Mouse (Mus musculus) heart, postnatal 25 days (tissue): Measurements from ENCODE around the gene Olfr1056. TPM values are rescaled to one million over a fixed set of nuclear protein-coding genes. Genes with fewer than 3 reads are reported as not detected.
"Not testable (repeated sequence)": the region's sequence is repeated elsewhere in the genome, so short reads cannot be mapped to it uniquely, and the experiment has no call there.

Experiments used
- DNase-seq: peaks from one replicate; pipeline ENCODE4 v3.0.0; 2022; ENCODE audit warnings: low spot score
- intact Hi-C: fragments of 180-260 bp; cut with DNase I; formaldehyde crosslinking; loops from one replicate; pipeline ENCODE4 v1.15.1; 2025
- total RNA-seq, 2 experiments: library from RNA; stranded (reverse); gene quantifications; 2 replicates each; pipeline ENCODE4 v1.2.3; 2021

Olfr1056 gene
- total RNA-seq: not detected

DNA sequence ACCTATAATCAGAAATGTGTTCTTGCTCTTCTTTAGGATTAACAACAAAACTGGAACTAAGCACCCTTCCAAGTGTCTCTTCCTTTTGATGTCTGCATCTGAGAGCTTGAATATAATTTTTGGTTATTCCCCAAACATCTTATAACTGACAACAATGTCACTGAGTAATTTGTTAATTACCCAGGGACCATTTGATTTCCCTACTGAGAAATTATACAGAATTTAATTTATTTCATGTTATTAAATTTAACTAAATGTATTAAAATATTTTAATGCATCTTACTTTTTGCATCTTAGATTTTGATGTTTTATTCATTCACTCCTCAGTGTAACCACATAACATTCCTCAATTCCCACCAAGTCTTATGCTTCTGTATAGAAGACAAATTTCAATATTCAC lies at the start of gene Olfr1056:
Gene Olfr1056 (minus strand): TSS at position 101 of the 400 bp plus-strand sequence.
- DNase-seq: no peak
- intact Hi-C loops: no loop called here

DNA sequence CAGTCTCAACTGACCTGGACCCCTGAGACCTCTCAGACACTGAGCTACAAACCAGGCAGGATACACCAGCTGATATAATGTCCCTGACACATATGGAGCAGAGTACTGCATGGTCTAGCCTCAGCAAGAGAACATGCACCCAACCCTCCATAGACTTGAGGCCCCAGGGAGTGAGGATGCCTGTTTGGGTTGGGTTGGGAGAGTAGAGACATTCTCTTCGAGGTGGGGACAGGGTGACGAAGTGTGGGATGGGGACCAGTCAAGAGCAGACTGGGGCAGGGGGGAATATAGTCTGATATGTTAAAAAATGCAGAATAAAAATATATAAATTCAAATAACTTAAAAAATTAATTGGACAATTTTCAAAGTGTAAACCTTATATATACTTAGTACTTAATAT lies 32.8 kb upstream of the Olfr1056 start:
- no peak for DNase-seq
- intact Hi-C loops: no loop called here

DNA sequence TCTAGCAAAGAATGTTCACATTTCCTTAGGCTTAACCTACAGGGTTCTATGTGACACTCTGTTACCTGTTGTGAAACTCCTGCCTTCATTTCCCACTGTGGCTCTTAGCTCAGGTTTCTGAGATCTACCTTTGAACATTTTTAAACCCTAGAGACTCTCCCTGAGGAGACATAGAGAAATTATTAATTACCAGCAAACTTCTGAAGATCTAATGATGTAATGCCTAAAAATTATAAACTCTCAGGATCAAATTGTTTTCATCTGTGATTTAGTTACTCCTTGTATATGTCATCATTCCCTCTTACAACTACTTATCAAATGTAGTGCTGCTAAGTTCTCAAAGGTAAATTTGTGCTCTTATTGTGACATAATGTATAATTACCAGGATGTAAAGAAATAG lies 26.2 kb upstream of the Olfr1056 start, which contains the start of gene Olfr1058:
Gene Olfr1058 (minus strand): TSS at position 101 of the 400 bp plus-strand sequence.
- intact Hi-C loops, DNase-seq: not testable (repeated sequence)

DNA sequence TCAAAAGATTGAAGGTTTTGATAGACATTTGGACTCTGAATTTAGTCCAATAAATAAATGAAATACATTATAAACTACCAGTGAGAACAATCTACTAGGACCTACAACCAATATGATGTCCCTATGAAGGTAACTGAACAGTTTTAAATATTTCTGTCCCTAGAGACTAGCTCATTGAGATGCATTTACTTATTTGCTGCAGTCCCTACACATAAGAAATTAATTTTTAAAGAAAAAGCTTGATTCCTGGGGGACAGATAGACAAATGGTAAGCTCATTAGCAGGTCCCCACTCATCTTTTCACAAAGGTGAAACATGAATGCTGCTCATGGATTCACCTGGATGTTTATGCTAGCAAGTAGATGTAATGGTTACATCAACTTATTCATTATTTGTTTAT lies 16.0 kb upstream of the Olfr1056 start, which contains the start of gene Olfr1057:
Gene Olfr1057 (minus strand): TSS at position 101 of the 400 bp plus-strand sequence.
- intact Hi-C loops: no loop called here
- no peak for DNase-seq

DNA sequence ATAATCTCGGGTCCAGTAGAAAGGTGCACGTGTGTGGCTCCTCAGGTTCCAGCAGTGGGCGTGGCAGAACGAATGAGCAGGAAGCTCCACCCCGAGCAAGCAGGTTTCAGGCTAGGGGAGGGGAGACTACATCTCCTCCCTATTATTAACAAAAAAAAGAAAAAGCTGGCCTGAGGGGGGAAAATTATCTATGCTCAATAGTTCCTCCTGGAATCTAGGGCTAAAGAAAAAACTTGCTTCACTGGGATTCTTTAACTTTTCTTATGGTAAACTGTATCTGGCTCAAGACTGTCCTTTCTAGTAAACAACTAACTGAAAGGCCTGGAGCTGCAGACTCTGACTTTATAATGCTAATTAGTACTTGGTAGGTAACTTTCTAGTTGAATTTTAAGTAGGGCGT lies 4.1 kb upstream of the Olfr1056 start:
- intact Hi-C loops, DNase-seq: not testable (repeated sequence)

DNA sequence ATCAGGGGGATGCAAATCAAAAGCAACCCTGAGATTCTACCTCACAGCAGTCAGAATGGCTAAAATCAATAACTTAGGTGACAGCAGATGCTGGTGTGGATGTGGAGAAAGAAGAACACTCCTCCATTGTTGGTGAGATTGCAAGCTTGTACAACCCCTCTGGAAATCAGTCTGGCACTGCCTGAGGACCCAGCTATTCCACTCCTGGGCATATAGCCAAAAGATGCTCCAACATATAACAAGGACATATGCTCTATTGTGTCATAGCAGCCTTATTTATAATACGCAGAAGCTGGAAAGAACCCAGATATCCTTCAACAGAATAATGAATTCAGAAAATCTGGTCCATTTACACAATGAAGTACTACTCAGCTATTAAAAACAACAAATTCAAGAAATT lies 10.5 kb downstream of the Olfr1056 start:
- DNase-seq, intact Hi-C loops: not testable (repeated sequence)

DNA sequence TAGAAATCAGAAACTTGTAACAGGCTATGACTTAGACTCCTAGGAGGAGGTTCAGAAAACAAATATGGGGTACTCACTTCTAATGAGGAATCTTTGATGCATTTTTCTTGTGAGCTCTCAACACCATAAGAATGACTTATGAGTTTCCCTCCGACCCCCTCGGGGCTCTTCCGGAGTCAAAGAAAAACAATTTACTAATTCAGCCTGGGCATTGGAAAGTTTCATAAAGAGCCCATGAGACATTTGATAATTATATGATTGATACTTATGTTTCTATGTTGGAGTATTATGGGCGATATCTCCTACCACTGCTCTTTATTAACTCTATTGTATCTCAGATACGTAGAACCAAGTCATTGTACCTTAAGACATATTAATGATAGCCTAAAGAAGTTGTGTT lies 12.1 kb downstream of the Olfr1056 start, which contains the start of gene Olfr1055:
Gene Olfr1055 (minus strand): TSS at position 101 of the 400 bp plus-strand sequence.
- DNase-seq: no peak
- intact Hi-C loops: no loop called here

DNA sequence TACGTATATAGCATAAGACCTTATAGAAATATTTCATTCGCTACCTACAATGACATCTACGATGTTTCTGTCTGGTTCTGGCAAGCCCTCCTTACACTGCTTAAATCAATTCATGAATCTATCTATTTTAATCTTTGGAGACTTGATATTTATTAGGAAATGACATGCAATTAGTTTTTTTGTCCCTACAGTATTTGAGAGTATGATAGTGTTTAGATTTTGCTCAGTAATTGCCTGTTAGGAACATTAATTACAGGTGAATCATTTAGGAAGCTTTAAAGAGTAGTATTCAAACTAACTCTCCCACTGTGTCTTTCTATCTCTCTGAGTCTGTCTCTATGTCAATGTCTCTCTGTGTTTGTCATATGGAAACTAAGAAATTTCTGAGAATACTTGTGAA lies 26.9 kb downstream of the Olfr1056 start, which contains the start of gene Olfr1054:
Gene Olfr1054 (minus strand): TSS at position 101 of the 400 bp plus-strand sequence.
- intact Hi-C loops: no loop called here
- DNase-seq: no peak

DNA sequence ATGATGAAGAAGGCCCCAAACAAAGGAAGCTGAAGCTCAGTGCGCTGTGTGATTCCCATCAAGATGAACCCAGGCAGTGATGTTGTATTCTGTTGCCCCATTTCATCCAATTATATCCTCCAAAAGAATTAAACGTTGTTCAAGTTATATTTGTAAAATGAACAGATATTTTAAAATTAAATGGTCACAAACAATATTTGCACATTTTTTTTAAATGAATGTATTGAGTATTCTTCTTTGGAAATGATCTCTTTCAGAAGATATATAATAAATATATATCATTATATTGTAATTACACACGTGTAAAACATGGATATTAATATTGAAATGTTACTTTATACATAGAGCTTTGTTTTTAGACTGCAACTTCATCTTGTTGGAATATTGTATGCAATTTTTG lies 47.1 kb downstream of the Olfr1056 start, which contains the start of gene Olfr1053:
Gene Olfr1053 (minus strand): TSS at position 101 of the 400 bp plus-strand sequence.
- no peak for DNase-seq
- intact Hi-C loops: no loop called here

Other genes starting within 250 kb of the Olfr1056 start
- gene Olfr1039, start 226.5 kb downstream of the Olfr1056 start, total RNA-seq: not detected
- gene Olfr1040, start 215.7 kb downstream of the Olfr1056 start, total RNA-seq: not detected
- not detected for gene Olfr1042, start 200.6 kb downstream of the Olfr1056 start, total RNA-seq
- gene Olfr1043, start 194.9 kb downstream of the Olfr1056 start, total RNA-seq: not detected
- gene Olfr1044, start 184.6 kb downstream of the Olfr1056 start, total RNA-seq: not detected
- gene Olfr52, start 176.8 kb downstream of the Olfr1056 start, total RNA-seq: not detected
- gene Olfr1045, start 159.5 kb downstream of the Olfr1056 start, total RNA-seq: not detected
- gene Olfr1046, start 143.2 kb downstream of the Olfr1056 start, total RNA-seq: not detected
- not detected for gene Olfr1047, start 131.1 kb downstream of the Olfr1056 start, total RNA-seq
- not detected for gene Olfr1048, start 122.2 kb downstream of the Olfr1056 start, total RNA-seq
- gene Olfr1049, start 104.1 kb downstream of the Olfr1056 start, total RNA-seq: not detected
- gene Olfr1051, start 83.4 kb downstream of the Olfr1056 start, total RNA-seq: not detected
- gene Olfr1052, start 70.0 kb downstream of the Olfr1056 start, total RNA-seq: not detected
- not detected for gene Olfr1053, start 47.2 kb downstream of the Olfr1056 start, total RNA-seq
- not detected for gene Olfr1054, start 27.0 kb downstream of the Olfr1056 start, total RNA-seq
- gene Olfr1055, start 12.2 kb downstream of the Olfr1056 start, total RNA-seq: not detected
- not detected for gene Olfr1057, start 15.9 kb upstream of the Olfr1056 start, total RNA-seq
- not detected for gene Olfr1058, start 26.1 kb upstream of the Olfr1056 start, total RNA-seq
- not detected for gene Olfr1061, start 51.6 kb upstream of the Olfr1056 start, total RNA-seq
- gene Olfr1062, start 64.3 kb upstream of the Olfr1056 start, total RNA-seq: not detected
- gene Olfr1065, start 88.1 kb upstream of the Olfr1056 start, total RNA-seq: not detected
- gene Olfr1066, start 93.8 kb upstream of the Olfr1056 start, total RNA-seq: not detected
- gene Olfr228, start 124.9 kb upstream of the Olfr1056 start, total RNA-seq: not detected
- gene Olfr1076, start 146.0 kb upstream of the Olfr1056 start, total RNA-seq: not detected
- gene Olfr1079, start 180.0 kb upstream of the Olfr1056 start, total RNA-seq: not detected
- not detected for gene Olfr1080, start 195.8 kb upstream of the Olfr1056 start, total RNA-seq
- not detected for gene Olfr1082, start 236.5 kb upstream of the Olfr1056 start, total RNA-seq